Mouse (Mus musculus): Measurements from ENCODE around the gene Crebrf. TPM values are rescaled to one million over a fixed set of nuclear protein-coding genes. Genes with fewer than 3 reads are reported as not detected.

Crebrf gene
- polyA plus RNA-seq (2012; rRNA removed; ENCODE audit: low replicate concordance) = 3.7 and 9.4 TPM in 2 replicates

DNA sequence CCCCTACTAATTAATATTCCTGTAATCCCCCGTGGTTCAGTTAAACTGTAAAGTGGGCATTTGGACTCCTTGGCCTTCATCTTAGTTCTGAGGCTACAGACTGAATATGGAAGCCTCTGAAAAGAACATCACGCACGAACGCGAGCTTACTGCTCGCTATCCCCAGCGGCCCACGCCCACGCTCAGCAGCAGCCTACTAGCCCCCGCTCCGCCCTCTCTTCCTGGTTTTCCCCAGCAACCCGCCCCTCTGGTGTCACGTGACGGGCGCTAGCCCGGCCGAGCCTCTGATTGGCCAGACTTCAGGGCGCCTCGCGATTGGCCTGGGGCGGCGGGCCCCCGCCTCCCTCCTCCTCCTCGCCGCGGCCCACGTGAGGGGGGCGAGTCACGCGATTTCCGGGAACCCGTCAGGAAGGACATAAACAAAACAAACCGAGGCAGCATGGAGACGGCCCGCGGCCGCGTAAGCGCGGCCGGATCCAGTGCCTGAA is at the start of gene Crebrf:
TSS of gene Crebrf (plus strand) at position 380 of the 488 bp plus-strand sequence.

DNA sequence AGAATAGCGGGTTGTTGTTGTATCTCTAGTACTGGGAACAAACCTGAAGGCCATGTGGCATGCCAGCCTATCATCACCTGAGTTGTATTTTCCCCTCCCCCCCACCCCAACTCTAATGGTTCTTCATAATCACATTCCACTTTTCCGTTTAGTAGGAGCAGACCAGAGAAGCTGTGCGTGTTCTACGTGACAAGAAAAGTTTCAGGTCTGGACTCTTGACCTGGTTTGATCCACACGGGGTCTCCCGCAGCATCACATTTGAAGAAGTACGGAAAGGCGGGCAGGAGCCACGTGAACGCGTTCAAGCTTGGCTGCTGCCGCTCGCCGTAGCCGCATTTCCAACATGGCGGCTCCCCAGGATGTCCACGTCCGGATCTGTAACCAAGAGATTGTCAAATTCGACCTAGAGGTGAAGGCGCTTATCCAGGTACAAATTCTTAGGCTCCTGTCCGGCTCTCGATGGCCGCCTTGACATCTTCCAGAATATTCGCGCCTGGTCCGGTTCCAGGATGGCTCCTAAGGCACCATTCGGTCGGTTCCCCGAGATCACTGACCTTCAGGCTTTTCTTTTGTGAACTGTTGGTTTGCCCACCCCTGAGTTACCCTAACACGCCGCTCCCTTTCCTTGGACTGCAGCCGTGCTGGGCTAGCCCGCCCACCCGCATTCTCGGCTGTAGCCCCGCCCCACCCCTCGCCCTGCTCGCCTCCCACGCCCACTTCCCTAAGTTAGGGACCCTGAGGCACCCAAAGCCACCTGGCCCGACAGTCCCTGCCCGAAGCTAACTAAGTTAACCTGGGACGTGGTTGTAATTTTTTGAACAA is 65.5 kb downstream of the Crebrf start, which contains the start of gene Bnip1:
TSS of gene Bnip1 (plus strand) at position 317 of the 822 bp plus-strand sequence.

Other genes with a start within 250 kb of the Crebrf start
- gene Ergic1, start 154.2 kb upstream of the Crebrf start, polyA plus RNA-seq (2012; rRNA removed; ENCODE audit: low replicate concordance) = 148 and 239 TPM in 2 replicates
- gene Dusp1, start 153.5 kb upstream of the Crebrf start, polyA plus RNA-seq (2012; rRNA removed; ENCODE audit: low replicate concordance) = 66.0 and 82.9 TPM in 2 replicates
- gene Atp6v0e, start 52.4 kb upstream of the Crebrf start, polyA plus RNA-seq (2012; rRNA removed; ENCODE audit: low replicate concordance) = 178 and 347 TPM in 2 replicates
- gene Bnip1, start 65.4 kb downstream of the Crebrf start, polyA plus RNA-seq (2012; rRNA removed; ENCODE audit: low replicate concordance) = 16.9 and 22.9 TPM in 2 replicates
- gene Nkx2-5, start 129.4 kb downstream of the Crebrf start, polyA plus RNA-seq (2012; rRNA removed; ENCODE audit: low replicate concordance) = not detected in 2 replicates
- gene Kifc5b, start 201.4 kb downstream of the Crebrf start, polyA plus RNA-seq (2012; rRNA removed; ENCODE audit: low replicate concordance) = 0.98 and 2.9 TPM in 2 replicates
- 67.9 and 147 TPM in 2 replicates for gene Phf1, start 217.4 kb downstream of the Crebrf start, polyA plus RNA-seq (2012; rRNA removed; ENCODE audit: low replicate concordance)
- gene Cuta, start 223.9 kb downstream of the Crebrf start, polyA plus RNA-seq (2012; rRNA removed; ENCODE audit: low replicate concordance) = 162 and 300 TPM in 2 replicates
- gene Syngap1, start 225.6 kb downstream of the Crebrf start, polyA plus RNA-seq (2012; rRNA removed; ENCODE audit: low replicate concordance) = 24.7 and 34.3 TPM in 2 replicates

Data from mammary gland, adult 2 months (tissue).